Mouse (Mus musculus): ENCODE measurements at regions not wholly inside any gene's neighbourhood (a gene's known extent, or its start where the extent isn't known, plus 50 kb on each side); places are given as distances from the start of the nearest gene placed in this dataset.

DNA sequence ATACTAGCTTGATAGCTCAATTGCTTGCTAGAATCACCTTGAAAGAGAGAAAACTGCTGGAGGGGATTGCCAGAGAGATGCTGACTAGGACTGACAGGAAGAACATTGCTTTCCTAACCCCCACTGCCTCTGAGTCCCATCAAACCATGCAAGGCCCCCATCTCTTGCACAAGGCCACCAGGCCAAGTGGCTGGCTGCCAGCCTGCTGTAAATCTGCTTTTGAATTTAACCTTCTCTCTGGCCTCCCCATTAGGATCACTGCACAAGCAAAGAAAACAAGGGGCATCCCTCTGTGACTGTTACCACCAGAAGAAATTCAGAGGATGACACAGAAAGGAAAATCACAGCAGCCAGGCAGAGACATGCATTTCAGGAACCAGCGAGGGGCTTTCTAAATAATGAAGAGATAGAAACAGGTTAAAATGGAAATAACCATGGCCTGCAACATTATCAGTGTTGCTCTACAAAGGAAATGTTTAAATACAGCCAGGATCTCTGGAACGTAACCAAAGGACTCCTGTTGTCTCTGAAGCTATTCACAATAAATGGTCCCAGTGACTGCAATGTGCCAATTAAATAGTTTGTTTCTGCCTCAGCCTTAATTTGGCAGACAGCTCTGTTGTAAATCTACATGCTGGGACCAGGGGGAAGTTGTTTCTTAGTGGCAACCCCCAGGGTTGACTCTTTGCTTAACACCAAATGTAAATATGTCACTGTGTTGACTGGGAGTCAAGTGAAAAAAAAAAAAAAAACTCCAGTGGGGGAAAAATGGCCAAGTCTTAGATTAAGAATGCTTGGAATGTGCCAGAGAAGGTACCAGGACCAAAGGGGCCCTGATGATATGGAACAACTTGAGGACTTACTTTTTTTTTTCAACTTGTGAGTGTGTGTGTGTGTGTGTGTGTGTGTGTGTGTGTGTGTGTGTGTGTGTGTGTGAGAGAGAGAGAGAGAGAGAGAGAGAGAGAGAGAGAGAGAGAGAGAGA is 233.9 kb upstream of the Epha4 start:
- no peak for ATAC-seq (ENCODE audit: low FRiP score)
- H3K36me3 ChIP-seq (ENCODE audit: control insufficient read depth, insufficient read depth, low read length), result no peaks in the 10 kb centered on the region
- no peak overlapping the region for H3K4me2 ChIP-seq (replicated peaks; ENCODE audit: low read depth, low read length)
- no peaks in the 10 kb centered on the region for H3K27me3 ChIP-seq (ENCODE audit: control insufficient read depth, insufficient read depth, low read length)
- H3K27ac ChIP-seq (ENCODE audit: low read depth, low read length), result no peak overlapping the region
- DNase-seq (ENCODE audit: low spot score), result no peak
- WGBS, result 66% methylated on average over 2 of the region's 2 CpGs
- H3K9ac ChIP-seq (ENCODE audit: low read depth, low read length), result no peak overlapping the region
- H3K4me3 ChIP-seq (ENCODE audit: low read depth, low read length), result no peak overlapping the region
- H3K9me3 ChIP-seq (ENCODE audit: control insufficient read depth, low read length), result no peaks in the 10 kb centered on the region
- H3K4me1 ChIP-seq (replicated peaks; ENCODE audit: control insufficient read depth, insufficient read depth, low read length), result no peaks in the 10 kb centered on the region

DNA sequence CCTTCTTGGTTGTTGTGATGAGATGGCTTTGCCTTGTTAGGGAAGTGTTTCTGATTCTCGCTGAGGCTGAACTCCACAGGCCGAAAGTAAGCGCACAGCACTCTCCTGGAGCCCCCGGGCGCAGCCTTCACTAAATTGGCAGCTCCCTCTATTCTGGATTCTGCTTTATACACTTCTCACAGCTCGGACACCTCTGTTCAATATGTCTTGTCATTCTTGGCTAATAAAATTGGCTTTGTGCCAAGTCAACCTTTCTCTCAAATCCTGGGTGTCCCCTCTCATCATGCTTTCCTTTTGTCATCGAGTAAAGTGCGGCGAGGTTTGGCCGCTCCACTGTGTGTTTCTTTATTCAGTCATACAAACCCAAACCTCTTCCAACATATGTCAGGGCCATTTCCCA is 217.2 kb upstream of the Epha4 start:
- Histone ChIP-seq H3K4me1 (replicated peaks; ENCODE audit: control insufficient read depth, insufficient read depth, low read length) (no peaks in the 10 kb centered on the region), H3K4me2 (replicated peaks; ENCODE audit: low read depth, low read length) (no peak overlapping the region), H3K36me3 (ENCODE audit: control insufficient read depth, insufficient read depth, low read length) (no peaks in the 10 kb centered on the region), H3K9ac (ENCODE audit: low read depth, low read length) (no peak overlapping the region), H3K27me3 (ENCODE audit: control insufficient read depth, insufficient read depth, low read length) (no peaks in the 10 kb centered on the region), H3K27ac (ENCODE audit: low read depth, low read length) (no peak overlapping the region), H3K9me3 (ENCODE audit: control insufficient read depth, low read length) (no peaks in the 10 kb centered on the region), H3K4me3 (ENCODE audit: low read depth, low read length) (no peak overlapping the region)
- no peak for ATAC-seq (ENCODE audit: low FRiP score)
- no peak for DNase-seq (ENCODE audit: low spot score)
- WGBS, result 89% methylated on average over 10 of the region's 10 CpGs

DNA sequence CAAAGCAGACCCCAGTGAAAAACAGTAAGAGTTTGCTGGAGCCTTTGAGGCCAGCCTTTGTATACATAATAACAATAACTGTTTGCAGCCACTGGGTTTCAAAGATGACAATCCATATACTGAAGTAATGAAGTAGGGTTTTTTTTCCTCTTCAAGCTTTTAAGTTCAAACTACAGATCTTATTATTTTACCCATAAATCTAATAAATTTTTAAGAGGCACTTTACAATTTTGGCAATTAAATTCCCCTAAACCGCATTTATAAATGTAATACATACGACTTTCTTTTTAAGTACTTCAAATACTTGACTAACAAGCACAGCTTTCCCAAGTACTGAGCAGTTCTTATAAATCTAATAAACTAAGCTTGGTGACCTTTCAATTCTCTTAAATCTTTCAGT is 212.7 kb upstream of the Epha4 start:
- WGBS, result 95% methylated on average over 2 of the region's 2 CpGs
- Histone ChIP-seq H3K27ac (ENCODE audit: low read depth, low read length) (no peak overlapping the region), H3K4me1 (replicated peaks; ENCODE audit: control insufficient read depth, insufficient read depth, low read length) (no peaks in the 10 kb centered on the region), H3K4me3 (ENCODE audit: low read depth, low read length) (no peak overlapping the region), H3K27me3 (ENCODE audit: control insufficient read depth, insufficient read depth, low read length) (no peaks in the 10 kb centered on the region), H3K4me2 (replicated peaks; ENCODE audit: low read depth, low read length) (no peak overlapping the region), H3K9ac (ENCODE audit: low read depth, low read length) (no peak overlapping the region), H3K9me3 (ENCODE audit: control insufficient read depth, low read length) (no peaks in the 10 kb centered on the region), H3K36me3 (ENCODE audit: control insufficient read depth, insufficient read depth, low read length) (no peaks in the 10 kb centered on the region)
- no peak for ATAC-seq (ENCODE audit: low FRiP score)
- DNase-seq (ENCODE audit: low spot score), result no peak

DNA sequence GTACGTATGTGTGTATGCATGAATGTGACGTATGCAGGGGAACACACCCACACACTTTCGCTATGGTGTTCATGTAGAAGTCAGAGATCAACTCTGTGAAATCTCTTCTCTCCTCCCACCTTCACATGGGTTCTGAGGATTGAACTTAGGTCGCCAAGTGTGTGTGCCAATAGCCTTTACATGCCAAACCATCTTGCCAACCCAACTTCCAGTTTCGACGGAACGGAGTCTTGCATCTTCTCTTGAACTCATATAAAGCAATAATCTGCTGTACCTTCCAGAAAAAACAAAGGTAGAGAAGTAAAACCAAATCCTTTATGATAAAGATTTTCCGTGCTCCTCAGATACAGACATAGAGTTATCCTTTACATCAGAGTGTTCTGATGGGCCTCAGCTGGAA is 208.4 kb upstream of the Epha4 start:
- no peak for ATAC-seq (ENCODE audit: low FRiP score)
- Histone ChIP-seq H3K4me1 (replicated peaks; ENCODE audit: control insufficient read depth, insufficient read depth, low read length) (no peaks in the 10 kb centered on the region), H3K4me2 (replicated peaks; ENCODE audit: low read depth, low read length) (no peak overlapping the region), H3K27ac (ENCODE audit: low read depth, low read length) (no peak overlapping the region), H3K9me3 (ENCODE audit: control insufficient read depth, low read length) (no peaks in the 10 kb centered on the region), H3K4me3 (ENCODE audit: low read depth, low read length) (no peak overlapping the region), H3K9ac (ENCODE audit: low read depth, low read length) (no peak overlapping the region), H3K36me3 (ENCODE audit: control insufficient read depth, insufficient read depth, low read length) (no peaks in the 10 kb centered on the region), H3K27me3 (ENCODE audit: control insufficient read depth, insufficient read depth, low read length) (no peaks in the 10 kb centered on the region)
- no peak for DNase-seq (ENCODE audit: low spot score)
- WGBS, result 95% methylated on average over 8 of the region's 8 CpGs

DNA sequence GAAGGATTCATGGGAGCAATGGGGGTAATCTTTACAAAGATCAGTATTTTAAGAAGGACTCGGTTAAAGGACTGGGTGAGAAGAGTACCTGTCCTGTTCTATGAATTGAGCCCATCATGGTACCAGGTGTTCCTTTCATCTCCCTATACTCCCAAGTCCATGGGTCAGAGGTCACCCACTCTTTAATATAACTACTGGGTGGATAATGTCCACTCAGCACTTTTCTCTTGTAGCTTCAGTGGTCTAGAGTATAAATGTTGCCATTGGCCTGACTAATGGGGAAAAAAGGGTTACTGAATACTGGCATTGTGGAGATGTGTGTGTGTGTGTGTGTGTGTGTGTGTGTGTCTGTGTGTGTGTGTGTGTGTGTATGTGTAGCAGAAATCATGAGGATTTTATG is 206.0 kb upstream of the Epha4 start:
- no peaks in the 10 kb centered on the region for H3K36me3 ChIP-seq (ENCODE audit: control insufficient read depth, insufficient read depth, low read length)
- WGBS, result 92% methylated on average over 1 of the region's 1 CpGs
- H3K4me1 ChIP-seq (replicated peaks; ENCODE audit: control insufficient read depth, insufficient read depth, low read length), result no peaks in the 10 kb centered on the region
- H3K4me3 ChIP-seq (ENCODE audit: low read depth, low read length), result no peak overlapping the region
- no peak overlapping the region for H3K27ac ChIP-seq (ENCODE audit: low read depth, low read length)
- no peak overlapping the region for H3K9ac ChIP-seq (ENCODE audit: low read depth, low read length)
- H3K27me3 ChIP-seq (ENCODE audit: control insufficient read depth, insufficient read depth, low read length), result no peaks in the 10 kb centered on the region
- no peak overlapping the region for H3K4me2 ChIP-seq (replicated peaks; ENCODE audit: low read depth, low read length)
- no peaks in the 10 kb centered on the region for H3K9me3 ChIP-seq (ENCODE audit: control insufficient read depth, low read length)
- ATAC-seq (ENCODE audit: low FRiP score) (no peak), DNase-seq (ENCODE audit: low spot score) (no peak)

DNA sequence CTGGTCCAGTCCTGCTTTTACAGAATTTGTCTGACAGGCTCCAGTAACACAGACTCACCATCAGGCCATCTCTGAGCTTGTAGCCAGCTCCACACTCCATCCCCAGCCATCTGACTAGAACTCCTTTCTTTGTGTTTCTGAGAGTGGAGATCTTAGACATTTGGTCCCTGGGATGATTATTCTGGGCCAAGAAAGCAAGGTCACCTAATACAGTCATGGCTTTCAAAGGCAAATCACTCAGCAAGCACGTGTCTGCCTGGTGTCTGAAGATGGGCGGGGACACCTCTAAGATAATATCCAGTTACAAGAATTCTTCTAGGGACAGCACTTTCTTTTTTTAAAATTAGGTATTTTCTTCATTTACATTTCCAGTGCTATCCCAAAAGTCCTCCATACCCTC is 198.1 kb upstream of the Epha4 start:
- DNase-seq (ENCODE audit: low spot score) (no peak), ATAC-seq (ENCODE audit: low FRiP score) (no peak)
- Histone ChIP-seq H3K4me1 (replicated peaks; ENCODE audit: control insufficient read depth, insufficient read depth, low read length) (peaks cover 3% of the 10 kb centered on the region), H3K9ac (ENCODE audit: low read depth, low read length) (no peak overlapping the region), H3K27me3 (ENCODE audit: control insufficient read depth, insufficient read depth, low read length) (no peaks in the 10 kb centered on the region), H3K4me2 (replicated peaks; ENCODE audit: low read depth, low read length) (no peak overlapping the region), H3K36me3 (ENCODE audit: control insufficient read depth, insufficient read depth, low read length) (no peaks in the 10 kb centered on the region), H3K4me3 (ENCODE audit: low read depth, low read length) (no peak overlapping the region), H3K27ac (ENCODE audit: low read depth, low read length) (no peak overlapping the region), H3K9me3 (ENCODE audit: control insufficient read depth, low read length) (no peaks in the 10 kb centered on the region)
- WGBS, result 83% methylated on average over 2 of the region's 2 CpGs

DNA sequence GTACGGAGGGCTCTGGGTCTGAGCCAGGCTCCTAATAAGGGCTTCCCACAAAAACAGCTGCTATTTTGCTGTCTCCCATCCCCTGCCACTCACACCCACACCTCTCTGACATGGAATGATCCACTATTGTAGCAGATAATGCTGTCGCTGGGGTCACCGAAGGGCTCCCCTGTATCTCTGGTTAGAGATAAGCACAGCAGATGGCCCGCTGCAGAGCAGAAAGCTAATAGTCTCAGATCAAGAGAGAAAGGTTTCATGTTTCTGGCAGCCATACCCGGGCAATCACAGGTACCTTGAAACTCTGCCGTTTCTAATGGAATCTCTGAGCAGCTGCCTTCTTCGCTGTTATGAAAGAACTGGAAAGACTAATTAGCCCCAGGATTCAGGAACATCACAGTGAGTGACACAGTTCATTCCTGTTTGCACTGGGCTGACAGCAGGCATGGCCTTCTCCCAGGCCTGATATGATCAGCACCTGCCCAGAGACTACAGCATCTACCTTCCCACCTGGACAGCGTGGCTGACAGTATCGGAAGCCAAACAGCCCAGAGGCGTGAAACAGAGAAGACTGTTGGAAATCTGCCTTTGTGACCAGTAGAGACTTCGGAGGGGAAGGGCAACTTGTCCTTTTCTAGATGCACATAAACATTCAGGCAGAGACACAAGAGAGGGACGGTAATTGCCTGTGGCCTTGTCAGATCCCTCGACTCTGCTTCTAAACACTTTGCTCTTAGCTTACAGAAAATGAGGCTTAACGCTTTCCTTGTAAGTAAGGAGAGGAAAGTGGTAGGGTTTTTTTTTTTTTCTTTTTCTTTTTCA is 193.5 kb upstream of the Epha4 start:
- H3K36me3 ChIP-seq (ENCODE audit: control insufficient read depth, insufficient read depth, low read length), result no peaks in the 10 kb centered on the region
- no peak overlapping the region for H3K27ac ChIP-seq (ENCODE audit: low read depth, low read length)
- H3K4me1 ChIP-seq (replicated peaks; ENCODE audit: control insufficient read depth, insufficient read depth, low read length), result peaks cover 3% of the 10 kb centered on the region
- no peaks in the 10 kb centered on the region for H3K27me3 ChIP-seq (ENCODE audit: control insufficient read depth, insufficient read depth, low read length)
- ATAC-seq (ENCODE audit: low FRiP score) (no peak), DNase-seq (ENCODE audit: low spot score) (no peak)
- no peaks in the 10 kb centered on the region for H3K9me3 ChIP-seq (ENCODE audit: control insufficient read depth, low read length)
- no peak overlapping the region for H3K9ac ChIP-seq (ENCODE audit: low read depth, low read length)
- no peak overlapping the region for H3K4me2 ChIP-seq (replicated peaks; ENCODE audit: low read depth, low read length)
- 69% methylated on average over 14 of the region's 14 CpGs for WGBS
- no peak overlapping the region for H3K4me3 ChIP-seq (ENCODE audit: low read depth, low read length)

DNA sequence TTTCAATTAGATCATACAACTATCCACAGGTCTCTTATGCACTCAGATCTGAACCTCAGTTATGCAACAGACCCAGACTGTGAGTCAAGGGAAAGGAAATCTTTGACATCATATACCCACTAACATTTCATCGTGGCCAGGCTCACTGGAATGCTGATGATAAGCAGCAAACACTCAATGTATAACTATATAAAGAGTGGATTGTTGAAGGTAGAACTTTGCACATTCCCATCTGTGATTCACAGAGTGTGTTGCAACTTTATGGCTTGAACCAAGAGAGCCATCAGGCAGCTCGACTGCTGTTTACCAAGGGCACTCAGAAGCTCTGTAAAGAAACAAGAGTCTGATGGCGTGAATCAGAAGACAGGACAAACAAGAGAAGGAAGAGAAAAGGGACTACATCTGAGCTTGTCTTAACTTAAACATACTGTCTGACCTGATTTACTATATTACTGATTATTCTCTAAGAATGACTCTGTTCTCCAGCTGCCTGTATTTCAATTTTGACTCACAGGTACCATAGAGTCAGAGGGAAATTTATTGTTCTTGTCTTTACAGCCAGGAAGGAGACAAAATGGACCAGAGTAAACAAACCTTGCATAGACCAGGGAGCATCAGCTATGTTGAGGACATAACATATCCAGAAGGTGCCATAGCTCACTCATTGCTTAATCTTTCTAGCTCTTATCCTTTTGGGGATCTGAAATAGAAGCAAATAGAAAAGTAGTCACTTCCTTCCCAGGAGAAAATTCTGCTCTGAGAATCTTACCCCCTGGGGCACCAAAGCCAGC is 180.5 kb upstream of the Epha4 start:
- ATAC-seq (ENCODE audit: low FRiP score) (no peak), DNase-seq (ENCODE audit: low spot score) (no peak)
- no peaks in the 10 kb centered on the region for H3K27me3 ChIP-seq (ENCODE audit: control insufficient read depth, insufficient read depth, low read length)

More for the DNA sequence above, 180.5 kb upstream of the Epha4 start:
- no peak overlapping the region for H3K4me3 ChIP-seq (ENCODE audit: low read depth, low read length)
- WGBS, result 87% methylated on average over 3 of the region's 3 CpGs
- H3K36me3 ChIP-seq (ENCODE audit: control insufficient read depth, insufficient read depth, low read length), result no peaks in the 10 kb centered on the region
- no peak overlapping the region for H3K27ac ChIP-seq (ENCODE audit: low read depth, low read length)
- no peaks in the 10 kb centered on the region for H3K9me3 ChIP-seq (ENCODE audit: control insufficient read depth, low read length)
- no peak overlapping the region for H3K9ac ChIP-seq (ENCODE audit: low read depth, low read length)
- H3K4me1 ChIP-seq (replicated peaks; ENCODE audit: control insufficient read depth, insufficient read depth, low read length), result no peaks in the 10 kb centered on the region
- H3K4me2 ChIP-seq (replicated peaks; ENCODE audit: low read depth, low read length), result no peak overlapping the region

Data from hindbrain, embryonic 11.5 days (tissue).